Mouse (Mus musculus) bone marrow macrophage, adult 2 months (primary cell): ENCODE results near the gene Ccdc73. TPM values are rescaled to one million over a fixed set of nuclear protein-coding genes. Genes with fewer than 3 reads are reported as not detected.
"Not testable (repeated sequence)": the region's sequence is repeated elsewhere in the genome, so short reads cannot be mapped to it uniquely, and the experiment has no call there.

Experiments
- H3K27ac ChIP-seq: 2 replicates; pipeline ENCODE4 v1.5.1; 2012; ENCODE audit warnings: low read depth, low read length; ENCODE audit not compliant: insufficient read depth
- H3K4me1 ChIP-seq: 2 replicates; pipeline ENCODE4 v1.6.1; 2012; ENCODE audit warnings: low read length; ENCODE audit not compliant: control insufficient read depth, insufficient read depth
- H3K4me3 ChIP-seq: 2 replicates; pipeline ENCODE4 v1.5.1; 2012; ENCODE audit warnings: mild to moderate bottlenecking, low read length, moderate library complexity; ENCODE audit not compliant: insufficient read depth
- CTCF ChIP-seq: IDR thresholded peaks from 2 replicates; pipeline ENCODE4 v1.5.1; 2012; ENCODE audit warnings: low read depth, mild to moderate bottlenecking, low read length, moderate library complexity
- POLR2A ChIP-seq: IDR thresholded peaks from 2 replicates; pipeline ENCODE4 v1.6.1; 2012; ENCODE audit warnings: mild to moderate bottlenecking, low read depth, low read length, borderline replicate concordance
- polyA plus RNA-seq: library from polyadenylated mRNA; stranded (reverse); fragments of >200 nt; gene quantifications from 2 replicates; pipeline ENCODE4 v1.2.4, GENCODE M21; 2012; ENCODE audit not compliant: missing spikeins, insufficient read depth, insufficient read length

Gene Ccdc73
- polyA plus RNA-seq = 6.3 and 16.9 TPM in 2 replicates

GRCm38 (mm10) chr2:104867282-104867855, at the start of gene Ccdc73:
Gene Ccdc73, plus strand, starts transcription at chr2:104867805.
- no peak within 1 kb of the TSS for H3K27ac ChIP-seq
- TF ChIP-seq POLR2A = no peak
- H3K4me1 ChIP-seq = peaks cover 16% of the 10 kb centered on the region
- no peak within 1 kb of the TSS for H3K4me3 ChIP-seq

DNA sequence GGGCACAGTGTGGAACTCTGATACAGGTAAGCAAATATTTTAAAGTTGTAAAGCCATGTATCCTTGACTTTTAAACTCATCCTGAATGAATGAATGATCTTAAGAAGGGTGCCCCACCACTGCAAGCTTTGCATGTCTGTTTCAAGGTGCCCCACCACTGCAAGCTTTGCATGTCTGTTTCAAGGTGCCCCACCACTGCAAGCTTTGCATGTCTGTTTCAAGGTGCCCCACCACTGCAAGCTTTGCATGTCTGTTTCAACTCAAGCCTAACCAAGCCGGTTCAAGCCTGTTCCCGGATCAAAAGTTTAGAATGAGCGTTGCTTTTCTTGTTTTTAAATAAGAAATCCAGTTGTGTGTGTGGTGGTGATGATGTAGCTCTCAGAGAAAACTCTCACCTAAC, 48.8 kb upstream of the Ccdc73 start:
- H3K4me3 ChIP-seq, H3K27ac ChIP-seq, H3K4me1 ChIP-seq: not testable (repeated sequence)

- H3K4me3 ChIP-seq = no peak overlapping the region
Measured at GRCm38 (mm10) chr2:104826191-104826590, 41.4 kb upstream of the Ccdc73 start.

GRCm38 (mm10) chr2:104832486-104832885, 35.1 kb upstream of the Ccdc73 start:
- Histone ChIP-seq H3K27ac (no peak overlapping the region), H3K4me3 (no peak overlapping the region), H3K4me1 (no peaks in the 10 kb centered on the region)
- TF ChIP-seq POLR2A (no peak), CTCF (no peak)

More at GRCm38 (mm10) chr2:104826191-104826590, 41.4 kb upstream of the Ccdc73 start:
- TF ChIP-seq POLR2A (no peak), CTCF (no peak)
- Histone ChIP-seq H3K27ac (no peak overlapping the region), H3K4me1 (no peaks in the 10 kb centered on the region)

GRCm38 (mm10) chr2:104840974-104841373, 26.6 kb upstream of the Ccdc73 start:
- H3K27ac ChIP-seq = no peak overlapping the region
- H3K4me3 ChIP-seq = no peak overlapping the region
- TF ChIP-seq POLR2A (no peak), CTCF (no peak)
- H3K4me1 ChIP-seq = no peaks in the 10 kb centered on the region

GRCm38 (mm10) chr2:104841736-104842135, 25.9 kb upstream of the Ccdc73 start:
- Histone ChIP-seq H3K4me3 (no peak overlapping the region), H3K4me1 (no peaks in the 10 kb centered on the region), H3K27ac (no peak overlapping the region)
- TF ChIP-seq POLR2A (no peak), CTCF (no peak)

DNA sequence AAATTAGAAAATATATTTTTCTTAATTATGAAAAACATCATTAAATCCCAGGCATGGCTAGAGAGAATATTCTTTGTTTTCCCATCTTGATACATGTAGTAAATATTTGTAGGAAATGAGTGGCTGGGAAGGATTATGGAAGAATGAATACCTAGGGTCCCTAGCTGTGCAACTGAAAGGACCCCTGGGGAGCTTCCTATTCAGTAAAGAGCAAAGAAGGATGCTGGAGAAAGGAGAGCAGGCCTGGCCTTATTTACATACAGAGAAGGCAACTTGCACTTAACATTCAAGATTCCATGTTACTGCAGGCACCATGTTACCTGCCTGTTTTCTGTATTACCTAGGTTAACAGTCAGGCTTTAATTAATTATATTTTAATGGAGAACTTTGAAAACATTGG, 25.0 kb upstream of the Ccdc73 start:
- Histone ChIP-seq H3K4me1 (no peaks in the 10 kb centered on the region), H3K27ac (no peak overlapping the region), H3K4me3 (no peak overlapping the region)
- TF ChIP-seq POLR2A (no peak), CTCF (no peak)

DNA sequence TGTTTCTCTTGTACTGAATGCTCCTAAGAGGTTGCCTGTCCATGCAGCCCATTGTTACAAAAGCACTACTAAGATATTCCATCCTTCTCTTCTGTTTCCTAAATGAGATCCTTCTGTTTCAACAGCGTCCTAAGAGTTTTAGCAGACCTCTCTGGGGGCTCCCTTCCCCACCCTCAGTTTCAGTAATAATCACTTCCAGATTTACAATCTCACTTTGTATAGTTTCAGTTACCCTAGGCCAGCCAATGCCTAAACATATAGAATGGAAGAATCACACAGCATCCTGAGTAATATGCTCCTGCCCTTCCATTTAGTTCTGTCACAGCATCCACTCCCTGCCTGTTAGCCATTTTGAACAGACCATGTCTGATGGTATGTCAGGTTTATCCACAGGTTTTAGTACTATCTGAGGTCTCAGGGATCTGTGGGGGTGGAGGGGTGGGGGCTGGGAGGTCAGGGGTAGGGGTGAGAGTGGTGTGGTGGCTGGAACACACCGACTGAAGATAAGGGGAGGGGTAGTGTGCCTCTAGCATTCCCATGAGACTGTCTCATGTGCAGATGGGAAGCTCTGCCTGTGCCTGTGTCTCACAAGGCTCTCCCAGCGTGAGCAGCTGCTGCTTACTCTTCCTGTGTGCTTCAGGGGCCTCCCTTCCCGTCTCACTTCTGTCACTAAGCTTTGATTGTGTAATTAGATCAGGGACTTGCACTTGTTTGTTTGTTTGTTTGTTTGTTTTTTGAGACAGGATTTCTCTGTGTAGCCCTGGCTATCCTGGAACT, 20.8 kb upstream of the Ccdc73 start:
- Histone ChIP-seq H3K4me1 (peaks cover 3% of the 10 kb centered on the region; the same call in 1 of the 2 replicates), H3K27ac (no peak overlapping the region), H3K4me3 (no peak overlapping the region)
- TF ChIP-seq CTCF (no peak), POLR2A (no peak)

DNA sequence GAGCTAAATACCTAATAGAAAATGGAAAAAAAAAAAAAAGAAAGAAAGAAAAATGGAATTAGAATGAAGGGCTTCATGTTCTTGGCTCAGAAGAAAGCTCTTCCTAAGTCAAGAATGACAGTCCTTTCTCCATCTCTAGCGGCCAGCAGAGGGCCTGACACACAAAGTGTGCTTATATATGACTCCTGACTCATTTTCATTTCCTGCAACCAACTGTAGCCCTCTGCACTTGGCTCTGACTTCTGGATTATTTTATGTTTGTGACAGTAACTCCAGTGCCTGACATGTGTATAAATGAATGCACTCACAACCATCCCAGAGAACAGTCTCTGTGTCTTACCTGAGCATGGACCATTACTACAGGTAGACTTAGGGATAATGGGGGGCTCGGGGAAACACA, 20.0 kb upstream of the Ccdc73 start:
- H3K27ac ChIP-seq = peak overlapping the region; percentile 78
- no peak for TF ChIP-seq POLR2A
- no peak for TF ChIP-seq CTCF
- H3K4me1 ChIP-seq = peaks cover 3% of the 10 kb centered on the region; the same call in 1 of the 2 replicates
- 0 out of 2 replicates have a peak overlapping the region, but pooled peaks have one; percentile 68 for H3K4me3 ChIP-seq
